Mouse (Mus musculus): ENCODE measurements around the gene Hist1h4h.
"Not testable (repeated sequence)": the region's sequence is repeated elsewhere in the genome, so short reads cannot be mapped to it uniquely, and the experiment has no call there.

Hist1h4h gene

GRCm38 (mm10) chr13:23535137-23536075, 4.6 kb downstream of the Hist1h4h start, which contains the start of gene Hist1h3g:
Gene Hist1h3g (plus strand): TSS chr13:23535422.
- DNase-seq, result peak; percentile 88

- DNase-seq, result no peak
Observed at GRCm38 (mm10) chr13:23536076-23536822, 5.4 kb downstream of the Hist1h4h start.

- DNase-seq, result no peak
Observed at GRCm38 (mm10) chr13:23537006-23537710, 6.3 kb downstream of the Hist1h4h start.

GRCm38 (mm10) chr13:23538249-23538648, 7.4 kb downstream of the Hist1h4h start:
- DNase-seq, result no peak

GRCm38 (mm10) chr13:23539821-23540220, 9.0 kb downstream of the Hist1h4h start:
- not testable (repeated sequence) for DNase-seq

GRCm38 (mm10) chr13:23541497-23541896, 10.6 kb downstream of the Hist1h4h start:
- DNase-seq, result no peak

- DNase-seq, result not testable (repeated sequence)
Observed at GRCm38 (mm10) chr13:23542225-23542980, 11.6 kb downstream of the Hist1h4h start.

GRCm38 (mm10) chr13:23542999-23543607, 12.3 kb downstream of the Hist1h4h start, which contains the start of gene Hist1h2bh:
Gene Hist1h2bh (minus strand): TSS chr13:23543392.
- peak; percentile 56 for DNase-seq

- DNase-seq, result peak; percentile 68
Observed at GRCm38 (mm10) chr13:23543965-23544786, 13.3 kb downstream of the Hist1h4h start, which contains the start of gene Hist1h3f. Gene Hist1h3f (plus strand): TSS chr13:23544052.

- not testable (repeated sequence) for DNase-seq
Observed at GRCm38 (mm10) chr13:23544787-23545120, 13.9 kb downstream of the Hist1h4h start.

- no peak for DNase-seq
Observed at GRCm38 (mm10) chr13:23546694-23547093, 15.8 kb downstream of the Hist1h4h start.

GRCm38 (mm10) chr13:23550761-23551145, 19.9 kb downstream of the Hist1h4h start:
- DNase-seq, result no peak

GRCm38 (mm10) chr13:23551146-23551834, 20.4 kb downstream of the Hist1h4h start, which contains the start of gene Hist1h4f:
Gene Hist1h4f (minus strand): TSS chr13:23551648.
- DNase-seq, result peak; percentile 82

GRCm38 (mm10) chr13:23551931-23552914, 21.4 kb downstream of the Hist1h4h start:
- no peak for DNase-seq

GRCm38 (mm10) chr13:23552962-23553361, 22.1 kb downstream of the Hist1h4h start, which contains the start of gene Hist1h1d:
Gene Hist1h1d (plus strand): TSS chr13:23553262.
- no peak for DNase-seq

- DNase-seq, result no peak
Observed at GRCm38 (mm10) chr13:23554393-23554792, 23.5 kb downstream of the Hist1h4h start.

GRCm38 (mm10) chr13:23554925-23555838, 24.3 kb downstream of the Hist1h4h start:
- peak; percentile 70 for DNase-seq
